Mouse (Mus musculus) leukemia stem cell, adult 10-12 weeks (primary cell): Measurements from ENCODE around the gene Olfr770. TPM values are rescaled to one million over a fixed set of nuclear protein-coding genes. Genes with fewer than 3 reads are reported as not detected.

ENCODE experiments used
- polyA plus RNA-seq: library from polyadenylated mRNA; stranded (reverse); fragments of >175 nt; gene quantifications from 2 replicates; pipeline ENCODE4 v1.2.3, GENCODE M21; 2012; ENCODE audit warnings: low replicate concordance

Olfr770 gene
- polyA plus RNA-seq = not detected in 2 replicates

DNA sequence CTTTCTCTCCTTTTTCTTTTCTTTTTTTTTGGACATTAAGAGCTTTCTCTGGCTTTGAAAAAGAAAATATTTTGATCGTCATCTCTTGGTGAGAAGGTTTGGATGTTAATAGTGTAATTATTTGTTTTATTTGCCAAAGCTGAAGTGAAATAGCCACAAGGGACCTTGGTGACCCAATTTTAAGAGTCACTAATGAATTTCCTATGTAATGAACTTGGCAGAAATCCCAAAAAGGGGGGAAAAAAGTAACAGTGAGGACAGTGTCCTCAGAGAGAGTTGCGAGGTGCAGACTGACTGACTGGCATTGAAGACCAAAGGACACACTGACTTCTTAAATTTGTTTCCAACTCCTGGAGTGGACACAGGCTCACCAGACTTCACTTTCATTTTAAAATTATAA lies at the start of gene Olfr770:
Olfr770 (minus strand) TSS at position 101 of the 400 bp plus-strand sequence.

DNA sequence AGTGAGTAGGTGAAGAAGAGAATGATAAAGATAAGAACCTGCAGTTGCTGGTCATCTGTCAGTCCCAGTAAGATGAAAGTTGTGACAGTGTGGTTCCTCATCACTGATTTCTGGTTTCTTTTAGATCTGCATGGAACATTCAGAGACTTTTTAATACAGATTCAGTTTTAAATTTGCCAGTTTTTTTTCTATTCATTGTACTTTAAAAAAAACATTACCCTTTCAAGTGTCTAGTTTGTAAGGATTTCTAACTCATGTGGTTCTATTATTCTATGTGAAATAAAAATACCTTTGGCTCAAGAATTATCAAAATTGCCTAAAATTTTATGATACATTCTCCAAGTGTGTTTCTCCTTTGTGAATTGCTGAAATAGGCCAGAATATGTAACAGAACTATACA lies 48.5 kb upstream of the Olfr770 start, which contains the start of gene Olfr773:
Olfr773 (minus strand) TSS at position 101 of the 400 bp plus-strand sequence.

GRCm38 (mm10) chr10:129177821-129178220 lies 39.0 kb upstream of the Olfr770 start, which contains the start of gene Olfr772:
TSS of gene Olfr772 (minus strand) at chr10:129177921.

DNA sequence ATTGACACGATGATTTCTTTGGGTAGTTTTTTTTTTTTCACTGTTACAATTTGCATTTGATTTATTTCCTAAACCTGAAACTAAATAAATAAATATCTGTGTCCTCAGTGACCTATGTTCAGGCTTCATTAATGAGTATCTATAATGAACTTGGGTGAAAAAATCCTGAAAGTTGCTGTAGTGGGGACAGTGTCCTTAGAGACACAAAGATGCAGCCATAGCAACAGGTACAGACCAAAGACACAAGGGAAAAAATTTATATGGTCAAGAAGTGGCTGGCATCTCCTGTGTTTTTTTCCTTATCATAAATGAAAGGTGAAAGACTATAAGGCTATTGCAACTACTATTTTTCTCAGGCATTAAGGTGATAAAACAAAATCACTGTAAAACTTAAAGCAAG lies 25.9 kb upstream of the Olfr770 start, which contains the start of gene Olfr771:
Olfr771 (minus strand) TSS at position 101 of the 400 bp plus-strand sequence.

GRCm38 (mm10) chr10:129117761-129118160 lies 21.0 kb downstream of the Olfr770 start, which contains the start of gene Olfr769:
TSS of gene Olfr769 (minus strand) at chr10:129117861.

DNA sequence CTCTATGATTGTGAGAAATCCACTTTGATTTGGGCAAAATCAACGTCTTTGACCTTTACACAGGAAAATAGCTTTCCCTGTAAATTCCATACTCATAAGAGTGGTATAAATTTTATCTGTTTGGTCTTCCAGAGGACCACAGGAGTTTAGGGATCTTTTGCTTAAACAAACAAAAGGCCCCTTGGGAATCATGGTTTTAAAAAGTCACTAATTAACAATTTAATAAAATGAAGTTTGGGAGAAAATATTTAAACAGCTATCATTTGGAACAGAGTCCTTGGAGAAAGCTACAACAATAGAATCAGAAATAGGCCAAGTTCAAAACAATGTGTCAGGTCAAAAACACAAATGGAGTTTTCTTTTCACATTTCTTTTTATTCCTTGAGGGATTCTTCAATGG lies 39.5 kb downstream of the Olfr770 start, which contains the start of gene Olfr768:
Olfr768 (minus strand) TSS at position 101 of the 400 bp plus-strand sequence.

DNA sequence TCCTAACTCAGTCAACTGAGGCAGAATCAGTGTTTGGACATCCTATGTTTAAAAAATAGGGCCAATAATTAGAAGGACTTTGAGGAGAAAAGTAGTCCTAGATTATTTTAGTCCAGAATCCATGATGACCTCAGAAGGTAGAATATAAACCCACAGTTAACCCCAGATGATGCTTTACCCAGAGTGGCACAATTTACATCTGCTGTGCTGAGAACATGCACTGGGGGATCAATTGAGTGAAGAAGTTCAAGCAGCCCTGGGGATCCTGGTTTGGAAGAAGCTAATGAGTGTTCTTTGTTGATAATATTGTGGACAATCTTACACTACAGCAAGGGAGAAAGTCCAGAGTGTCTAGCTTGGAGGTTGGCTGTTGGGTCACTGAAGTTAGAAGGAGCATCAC lies 56.0 kb downstream of the Olfr770 start, which contains the start of gene Olfr767:
Olfr767 (minus strand) TSS at position 101 of the 400 bp plus-strand sequence.

Other genes starting within 250 kb of the Olfr770 start
- gene Gdf11, start 247.3 kb downstream of the Olfr770 start, polyA plus RNA-seq = 1.5 and 1.6 TPM in 2 replicates
- 0.96 and 1.1 TPM in 2 replicates for gene Cd63, start 238.0 kb downstream of the Olfr770 start, polyA plus RNA-seq
- gene Rdh5, start 216.1 kb downstream of the Olfr770 start, polyA plus RNA-seq = 2.4 and 4.2 TPM in 2 replicates
- gene Bloc1s1, start 215.0 kb downstream of the Olfr770 start, polyA plus RNA-seq = 24.2 and 33.3 TPM in 2 replicates
- gene Itga7, start 205.2 kb downstream of the Olfr770 start, polyA plus RNA-seq = 1.6 and 2.3 TPM in 2 replicates
- not detected in 2 replicates for gene Mettl7b, start 178.0 kb downstream of the Olfr770 start, polyA plus RNA-seq
- gene Olfr9, start 149.6 kb downstream of the Olfr770 start, polyA plus RNA-seq = not detected in 2 replicates
- not detected in 2 replicates for gene Olfr763, start 128.2 kb downstream of the Olfr770 start, polyA plus RNA-seq
- gene Olfr764-ps1, start 99.1 kb downstream of the Olfr770 start, polyA plus RNA-seq = not detected in 2 replicates
- gene Olfr765, start 89.0 kb downstream of the Olfr770 start, polyA plus RNA-seq = not detected in 2 replicates
- not detected in 2 replicates for gene Olfr766-ps1, start 70.0 kb downstream of the Olfr770 start, polyA plus RNA-seq
- not detected in 2 replicates for gene Olfr767, start 56.1 kb downstream of the Olfr770 start, polyA plus RNA-seq
- not detected in 2 replicates for gene Olfr768, start 39.6 kb downstream of the Olfr770 start, polyA plus RNA-seq
- gene Olfr769, start 21.1 kb downstream of the Olfr770 start, polyA plus RNA-seq = not detected in 2 replicates
- gene Olfr771, start 25.8 kb upstream of the Olfr770 start, polyA plus RNA-seq = not detected in 2 replicates
- gene Olfr772, start 38.9 kb upstream of the Olfr770 start, polyA plus RNA-seq = not detected in 2 replicates
- gene Olfr773, start 48.4 kb upstream of the Olfr770 start, polyA plus RNA-seq = not detected in 2 replicates
- gene Olfr774, start 97.2 kb upstream of the Olfr770 start, polyA plus RNA-seq = not detected in 2 replicates
- gene Olfr775, start 109.4 kb upstream of the Olfr770 start, polyA plus RNA-seq = not detected in 2 replicates
- gene Olfr776, start 120.1 kb upstream of the Olfr770 start, polyA plus RNA-seq = not detected in 2 replicates
- gene Olfr777, start 132.5 kb upstream of the Olfr770 start, polyA plus RNA-seq = not detected in 2 replicates
- gene Olfr780, start 179.1 kb upstream of the Olfr770 start, polyA plus RNA-seq = not detected in 2 replicates
- gene Olfr781, start 189.9 kb upstream of the Olfr770 start, polyA plus RNA-seq = not detected in 2 replicates
- not detected in 2 replicates for gene Olfr782, start 209.9 kb upstream of the Olfr770 start, polyA plus RNA-seq
- gene Olfr784, start 245.1 kb upstream of the Olfr770 start, polyA plus RNA-seq = not detected in 2 replicates